Mouse (Mus musculus): Measurements from ENCODE around the gene Fanci.

The Fanci gene

GRCm38 (mm10) chr7:79391883-79392649 is at the start of gene Fanci:
Gene Fanci (plus strand): TSS chr7:79391929.
- peak; percentile 86 to 97 for DNase-seq

- DNase-seq = peak in 1 of 2 experiments; percentile 51
These were observed 45.8 kb upstream of the Fanci start for GRCm38 (mm10) chr7:79345902-79346301.

- DNase-seq = no peak
These were observed 45.1 kb upstream of the Fanci start for GRCm38 (mm10) chr7:79346555-79347075.

- no peak for DNase-seq
These were observed 44.5 kb upstream of the Fanci start for GRCm38 (mm10) chr7:79347108-79347813.

- no peak for DNase-seq
These were observed 42.9 kb upstream of the Fanci start for GRCm38 (mm10) chr7:79348816-79349215.

GRCm38 (mm10) chr7:79349738-79350386 is 41.9 kb upstream of the Fanci start:
- DNase-seq = peak in 1 of 2 experiments; percentile 49

GRCm38 (mm10) chr7:79358350-79359182 is 33.2 kb upstream of the Fanci start:
- DNase-seq = no peak

- DNase-seq = no peak
These were observed 32.6 kb upstream of the Fanci start for GRCm38 (mm10) chr7:79359183-79359435.

GRCm38 (mm10) chr7:79360056-79360455 is 31.7 kb upstream of the Fanci start:
- DNase-seq = no peak

GRCm38 (mm10) chr7:79362208-79362607 is 29.5 kb upstream of the Fanci start:
- DNase-seq = no peak

- DNase-seq = no peak
These were observed 28.9 kb upstream of the Fanci start for GRCm38 (mm10) chr7:79362830-79363229.

GRCm38 (mm10) chr7:79363370-79364043 is 28.2 kb upstream of the Fanci start:
- DNase-seq = no peak

- DNase-seq = no peak
These were observed 23.1 kb upstream of the Fanci start for GRCm38 (mm10) chr7:79368664-79369063.

GRCm38 (mm10) chr7:79369416-79369815 is 22.3 kb upstream of the Fanci start:
- DNase-seq = no peak

GRCm38 (mm10) chr7:79371321-79371879 is 20.3 kb upstream of the Fanci start:
- DNase-seq = peak; percentile 49 to 66

- no peak for DNase-seq
These were observed 17.7 kb upstream of the Fanci start for GRCm38 (mm10) chr7:79374017-79374416.

- no peak for DNase-seq
These were observed 16.1 kb upstream of the Fanci start for GRCm38 (mm10) chr7:79375594-79375993.

GRCm38 (mm10) chr7:79376516-79377275 is 15.0 kb upstream of the Fanci start:
- DNase-seq = no peak

- no peak for DNase-seq
These were observed 5.2 kb upstream of the Fanci start, which contains the start of gene Rlbp1 for GRCm38 (mm10) chr7:79386422-79387133. Gene Rlbp1 (minus strand): TSS chr7:79387048.

GRCm38 (mm10) chr7:79387140-79387539 is 4.6 kb upstream of the Fanci start:
- no peak for DNase-seq

All from spleen, adult 18-20 months (tissue).